Comparison of ENCODE assay signal across 8 mouse cellular contexts in genomic region chr10:110794564-110795205, GRCm38 (mm10). TPM values are rescaled to one million over a fixed set of nuclear protein-coding genes. Genes with fewer than 3 reads are reported as not detected.
A peak's percentile ranks its signal among the peaks of the same experiment; 100 is the strongest.
DNase-seq lines count a peak whose midpoint lies in the region; ATAC-seq and TF ChIP-seq lines count a peak whose summit lies in the region.

No protein-coding gene starts in this region.

- H3K4me3 ChIP-seq in spleen, adult 2 months (ENCODE audit: extremely low read depth, insufficient read depth, insufficient read length) = no peak overlapping the region
- no peak overlapping the region for H3K4me3 ChIP-seq in stomach, embryonic 15.5 days (replicated peaks)

- H3K9me3 ChIP-seq in stomach, embryonic 15.5 days = no peaks in the 10 kb centered on the region

- ATAC-seq in erythroblast, adult 5-6 weeks (replicated peaks; ENCODE audit: low FRiP score, poor library complexity, severe bottlenecking) = peak; percentile 65; the same call in 1 of the 2 replicates
- ATAC-seq in stomach, embryonic 15.5 days (ENCODE audit: insufficient read depth, low FRiP score, low read depth) = no peak; the same call in 1 of the 2 replicates

- peak; percentile 85; the same call in 1 of the 2 replicates for TF ChIP-seq CTCF in spleen, adult 2 months (IDR thresholded peaks at IDR 0.05; ENCODE audit: extremely low read depth, insufficient read depth, insufficient read length, insufficient replicate concordance)

- no peaks in the 10 kb centered on the region for H3K27me3 ChIP-seq in spleen, adult 2 months (ENCODE audit: control insufficient read depth, insufficient read depth, low read length)
- H3K27me3 ChIP-seq in stomach, embryonic 15.5 days (replicated peaks) = no peaks in the 10 kb centered on the region

- no peak overlapping the region for H3K9ac ChIP-seq in stomach, embryonic 15.5 days

- TF ChIP-seq POLR2A in spleen, adult 2 months (IDR thresholded peaks at IDR 0.05; ENCODE audit: low read depth, low read length) = no peak

- no peaks in the 10 kb centered on the region for H3K4me1 ChIP-seq in spleen, adult 2 months (ENCODE audit: control insufficient read depth, insufficient read depth, insufficient read length)
- H3K4me1 ChIP-seq in stomach, embryonic 15.5 days = no peaks in the 10 kb centered on the region

- no peaks in the 10 kb centered on the region for H3K36me3 ChIP-seq in spleen, adult 2 months (ENCODE audit: control insufficient read depth, insufficient read depth, low read length)
- H3K36me3 ChIP-seq in stomach, embryonic 15.5 days = no peaks in the 10 kb centered on the region

- no peak overlapping the region for H3K27ac ChIP-seq in spleen, adult 2 months (ENCODE audit: insufficient read depth, low read length)
- H3K27ac ChIP-seq in stomach, embryonic 15.5 days = no peak overlapping the region

- DNase-seq in spleen, adult 2 months (ENCODE audit: low read depth in 1 of 2, low spot score in 2 of 2) = peak; percentile 14 to 19
- no peak for DNase-seq in spleen, postnatal 36 days (ENCODE audit: low spot score in 2 of 2)
- DNase-seq in adrenal gland, postnatal 36 days = peak; percentile 35
- DNase-seq in heart, postnatal 4 days = peak; percentile 62
- peak; percentile 46 to 64 for DNase-seq in layer of hippocampus, postnatal 10 days (ENCODE audit: low spot score in 2 of 2)
- peak; percentile 84 for DNase-seq in mesoderm, embryonic 11.5 days (ENCODE audit: low read depth, low spot score)

- H3K4me2 ChIP-seq in stomach, embryonic 15.5 days = peak overlapping the region; percentile 34; the same call in 1 of the 2 replicates

- WGBS in spleen, adult 2 months = 12% methylated on average over 12 of the region's 12 CpGs
- WGBS in stomach, embryonic 15.5 days = 7% methylated on average over 12 of the region's 12 CpGs

RNA-seq across cellular contexts. Expression of gene E2f7, which starts 49.4 kb away (rescaled TPM):
- polyA plus RNA-seq in spleen, adult 2 months (2012; rRNA removed) = 0.69 and 1.7 TPM in 2 replicates
- total RNA-seq in adrenal gland, postnatal 36 days (2021) = 1 to 10 TPM in 1 of 2 experiments, under 1 TPM in 1; 0.89 to 1.4 TPM
- total RNA-seq in erythroblast, adult 5-6 weeks (2015; ENCODE audit: low replicate concordance) = 4.8 and 12.1 TPM in 2 replicates
- total RNA-seq in erythroblast, adult 5-6 weeks (2017; ENCODE audit: low replicate concordance) = 8.9 and 17.6 TPM in 2 replicates
- total RNA-seq in heart, postnatal 4 days (2021) = 10 to 100 TPM; 14.9 to 19.2 TPM
- total RNA-seq in layer of hippocampus, postnatal 10 days (2021) = 1 to 10 TPM; 1.7 to 2.1 TPM
- 17.6 and 20.8 TPM in 2 replicates for polyA plus RNA-seq in stomach, embryonic 15.5 days (2015; fragmentation: Nextera tagmentation; extraction: Ambion mirVana)

Comparison
In these comparisons a context has a peak if more than half of its experiments do, and no peak if none do; other contexts are left out.
1. DNase-seq: peak in spleen, adult 2 months (2 of 2), adrenal gland, postnatal 36 days (2 of 2), heart, postnatal 4 days (single experiment), layer of hippocampus, postnatal 10 days (2 of 2) and mesoderm, embryonic 11.5 days (single experiment); none in spleen, postnatal 36 days (0 of 2).